Mouse (Mus musculus): ENCODE measurements around the gene Zfp692.

GRCm38 (mm10) chr11:58301057-58301456 lies 5.8 kb upstream of the Zfp692 start:
- no peak for TF ChIP-seq POLR2A (IDR thresholded peaks at IDR 0.05; ENCODE audit: control insufficient read depth, extremely low read depth, insufficient read depth, low read length, poor library complexity)
- TF ChIP-seq CTCF (IDR thresholded peaks at IDR 0.05; ENCODE audit: borderline replicate concordance, control insufficient read depth, extremely low read depth, insufficient read depth, low read length, poor library complexity) = no peak
